Mouse (Mus musculus): Measurements from ENCODE around the gene Coq8a. TPM values are rescaled to one million over a fixed set of nuclear protein-coding genes. Genes with fewer than 3 reads are reported as not detected.

Coq8a gene
- polyA plus RNA-seq, 1 experiment: 12.4 TPM

DNA sequence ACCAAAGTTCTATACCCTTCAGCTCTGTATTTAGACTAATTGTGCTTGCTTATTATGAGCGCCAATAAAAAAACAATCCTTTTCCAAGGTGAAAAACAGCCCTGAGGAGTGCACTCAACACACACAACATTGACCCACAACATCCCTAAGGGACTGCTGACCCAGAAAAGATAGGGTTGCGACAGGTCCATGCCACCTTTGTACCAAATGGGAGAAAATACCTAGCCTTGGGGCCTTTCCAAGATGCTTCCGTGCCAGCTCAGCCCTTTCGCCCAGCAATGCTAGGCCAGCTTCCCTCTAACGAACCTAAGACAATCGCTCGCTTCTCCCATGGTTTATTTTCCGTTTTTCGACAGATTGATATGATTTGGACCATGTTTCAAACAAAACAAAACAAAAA is 2.9 kb downstream of the Coq8a start:
- Histone ChIP-seq H3K4me3 (ENCODE audit: control insufficient read depth, low read depth, low read length) (peak overlapping the region; percentile 82; the same call in 1 of the 2 replicates), H3K27me3 (ENCODE audit: control insufficient read depth, insufficient read depth, low read length) (no peaks in the 10 kb centered on the region), H3K4me1 (ENCODE audit: control insufficient read depth, insufficient read depth, low read length) (peaks cover 11% of the 10 kb centered on the region), H3K36me3 (ENCODE audit: control insufficient read depth, insufficient read depth, low read length) (no peaks in the 10 kb centered on the region), H3K27ac (ENCODE audit: control insufficient read depth, insufficient read depth, low read depth, low read length) (peak overlapping the region; percentile 85)
- TF ChIP-seq POLR2A (IDR thresholded peaks at IDR 0.05; ENCODE audit: control insufficient read depth, low read depth, low read length) (no peak), CTCF (IDR thresholded peaks at IDR 0.05; ENCODE audit: control insufficient read depth, insufficient read depth, insufficient replicate concordance, low read depth, low read length) (no peak)

DNA sequence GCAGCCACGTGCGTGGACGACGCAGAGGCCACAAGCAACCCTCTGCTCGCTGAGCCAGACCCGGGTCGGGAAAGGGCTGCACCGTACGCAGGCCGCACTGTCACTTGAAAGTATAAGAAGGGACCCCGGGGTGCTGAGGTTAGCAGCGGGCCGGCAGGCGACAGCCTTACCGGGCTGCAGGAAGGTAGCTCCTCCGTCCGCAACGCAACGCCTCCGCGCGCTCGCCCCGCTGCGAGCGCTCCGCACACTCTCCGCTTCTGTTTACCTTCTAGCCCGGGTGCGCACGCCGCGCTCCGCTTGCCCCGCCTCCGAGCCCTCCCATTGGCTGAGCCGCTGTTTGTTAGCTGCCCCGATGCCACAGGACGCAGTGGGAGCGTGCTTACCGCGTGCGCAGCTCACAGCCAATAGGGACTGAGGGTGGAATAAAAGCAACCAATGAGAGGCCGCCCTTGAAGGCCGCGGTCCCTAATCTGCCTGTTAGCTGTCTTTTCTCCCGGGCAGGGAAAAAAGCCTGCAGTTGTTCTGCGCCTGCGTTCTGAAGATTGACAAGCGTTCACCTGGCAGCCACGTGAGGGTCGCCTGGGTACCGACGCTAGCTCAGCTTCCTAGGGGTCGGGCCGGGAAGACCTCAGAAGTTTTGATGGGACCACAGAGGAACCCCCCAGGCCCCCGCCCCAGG is 3.6 kb downstream of the Coq8a start:
- Histone ChIP-seq H3K4me3 (ENCODE audit: control insufficient read depth, low read depth, low read length) (peak overlapping the region; percentile 94), H3K36me3 (ENCODE audit: control insufficient read depth, insufficient read depth, low read length) (no peaks in the 10 kb centered on the region), H3K27me3 (ENCODE audit: control insufficient read depth, insufficient read depth, low read length) (no peaks in the 10 kb centered on the region), H3K27ac (ENCODE audit: control insufficient read depth, insufficient read depth, low read depth, low read length) (peak overlapping the region; percentile 85), H3K4me1 (ENCODE audit: control insufficient read depth, insufficient read depth, low read length) (peaks cover 11% of the 10 kb centered on the region)
- TF ChIP-seq CTCF (IDR thresholded peaks at IDR 0.05; ENCODE audit: control insufficient read depth, insufficient read depth, insufficient replicate concordance, low read depth, low read length): 0 out of 2 replicates have a peak, but pooled peaks have one; percentile 0
- TF ChIP-seq POLR2A (IDR thresholded peaks at IDR 0.05; ENCODE audit: control insufficient read depth, low read depth, low read length): peak; percentile 89

DNA sequence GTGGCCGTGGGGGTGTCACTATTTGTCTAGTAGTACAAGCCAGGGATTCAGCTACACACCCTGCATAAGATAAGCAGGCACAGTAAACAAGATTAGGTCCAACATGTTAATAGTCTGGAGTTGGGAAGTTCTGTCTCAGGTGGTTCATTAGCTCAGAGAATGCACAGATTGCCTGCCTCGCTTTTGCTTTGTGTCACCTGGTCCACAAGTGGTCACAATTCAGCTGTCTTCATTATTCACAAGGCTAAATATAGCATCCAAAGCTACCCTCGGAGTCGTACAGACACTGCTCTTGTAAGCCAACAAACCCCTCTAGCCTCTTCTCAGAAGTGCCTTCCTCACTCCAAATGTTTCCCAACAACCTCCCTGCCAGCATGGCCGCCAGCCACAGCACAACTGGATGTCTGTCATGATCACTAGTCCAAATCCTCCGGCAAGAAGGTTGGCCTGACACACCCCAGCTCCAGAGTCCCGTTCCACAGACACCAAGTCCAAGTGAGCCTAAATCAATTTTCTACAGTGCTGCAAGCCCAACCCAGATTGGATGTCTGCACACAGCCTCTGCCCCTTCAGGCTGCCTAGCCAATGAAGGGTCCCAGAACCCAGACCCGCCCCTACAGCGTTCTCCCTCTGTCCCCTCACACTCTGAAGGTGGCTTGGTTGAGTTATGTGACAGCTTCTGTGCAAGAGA is 4.5 kb downstream of the Coq8a start:
- H3K27me3 ChIP-seq (ENCODE audit: control insufficient read depth, insufficient read depth, low read length): no peaks in the 10 kb centered on the region
- H3K4me3 ChIP-seq (ENCODE audit: control insufficient read depth, low read depth, low read length): peak overlapping the region; percentile 94
- H3K4me1 ChIP-seq (ENCODE audit: control insufficient read depth, insufficient read depth, low read length): peaks cover 11% of the 10 kb centered on the region
- TF ChIP-seq POLR2A (IDR thresholded peaks at IDR 0.05; ENCODE audit: control insufficient read depth, low read depth, low read length) (no peak), CTCF (IDR thresholded peaks at IDR 0.05; ENCODE audit: control insufficient read depth, insufficient read depth, insufficient replicate concordance, low read depth, low read length) (no peak)
- no peaks in the 10 kb centered on the region for H3K36me3 ChIP-seq (ENCODE audit: control insufficient read depth, insufficient read depth, low read length)
- H3K27ac ChIP-seq (ENCODE audit: control insufficient read depth, insufficient read depth, low read depth, low read length): peak overlapping the region; percentile 30

DNA sequence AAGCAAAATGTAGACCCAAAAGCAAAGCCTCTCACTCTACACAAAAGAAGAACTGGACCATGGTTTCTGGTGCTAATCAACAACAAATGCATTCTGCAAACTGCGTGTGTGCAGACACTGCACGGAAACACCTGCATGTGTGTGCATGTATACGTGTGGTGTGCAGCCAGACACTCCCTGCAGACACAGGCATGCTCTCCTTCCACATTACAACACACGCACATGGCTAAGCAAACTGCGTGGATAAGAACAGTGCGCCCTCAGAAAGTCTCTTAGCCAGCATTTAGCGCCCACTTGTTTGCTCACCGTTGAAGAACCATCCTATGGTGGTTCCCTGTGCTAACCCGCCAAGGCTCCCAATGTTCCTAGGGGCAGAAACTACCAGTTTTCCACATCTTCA is 5.4 kb downstream of the Coq8a start:
- TF ChIP-seq POLR2A (IDR thresholded peaks at IDR 0.05; ENCODE audit: control insufficient read depth, low read depth, low read length): no peak
- no peaks in the 10 kb centered on the region for H3K27me3 ChIP-seq (ENCODE audit: control insufficient read depth, insufficient read depth, low read length)
- no peak overlapping the region for H3K27ac ChIP-seq (ENCODE audit: control insufficient read depth, insufficient read depth, low read depth, low read length)
- no peaks in the 10 kb centered on the region for H3K36me3 ChIP-seq (ENCODE audit: control insufficient read depth, insufficient read depth, low read length)
- peaks cover 11% of the 10 kb centered on the region for H3K4me1 ChIP-seq (ENCODE audit: control insufficient read depth, insufficient read depth, low read length)
- H3K4me3 ChIP-seq (ENCODE audit: control insufficient read depth, low read depth, low read length): no peak overlapping the region

DNA sequence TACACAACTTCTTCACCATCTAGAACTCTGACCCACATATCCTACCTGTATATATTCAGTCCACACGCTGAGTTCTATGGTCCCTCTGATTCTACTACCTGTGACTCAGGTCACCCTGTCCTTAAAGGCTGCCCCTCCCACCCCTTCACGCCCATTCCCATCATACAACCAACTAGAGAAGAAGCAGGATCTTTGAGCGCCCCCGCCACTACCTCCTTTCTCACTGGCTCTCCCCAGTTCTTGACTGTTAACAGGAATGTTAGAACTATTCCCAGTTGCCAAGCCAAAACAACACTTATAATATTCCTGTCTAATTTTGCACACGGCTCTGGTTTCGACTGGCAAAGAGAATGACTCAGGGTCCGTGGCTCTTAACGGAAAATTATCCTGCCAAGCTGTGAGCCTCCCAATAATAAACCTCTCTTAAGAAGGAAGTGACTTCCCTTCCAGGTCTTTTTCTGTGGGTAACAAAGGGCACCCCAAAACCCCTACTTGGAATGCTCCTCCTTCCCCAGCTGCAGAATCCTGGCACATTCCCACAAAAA is 5.9 kb downstream of the Coq8a start:
- no peak for TF ChIP-seq CTCF (IDR thresholded peaks at IDR 0.05; ENCODE audit: control insufficient read depth, insufficient read depth, insufficient replicate concordance, low read depth, low read length)
- no peak for TF ChIP-seq POLR2A (IDR thresholded peaks at IDR 0.05; ENCODE audit: control insufficient read depth, low read depth, low read length)
- Histone ChIP-seq H3K4me3 (ENCODE audit: control insufficient read depth, low read depth, low read length) (no peak overlapping the region), H3K27me3 (ENCODE audit: control insufficient read depth, insufficient read depth, low read length) (no peaks in the 10 kb centered on the region), H3K4me1 (ENCODE audit: control insufficient read depth, insufficient read depth, low read length) (peaks cover 11% of the 10 kb centered on the region), H3K27ac (ENCODE audit: control insufficient read depth, insufficient read depth, low read depth, low read length) (no peak overlapping the region), H3K36me3 (ENCODE audit: control insufficient read depth, insufficient read depth, low read length) (no peaks in the 10 kb centered on the region)

DNA sequence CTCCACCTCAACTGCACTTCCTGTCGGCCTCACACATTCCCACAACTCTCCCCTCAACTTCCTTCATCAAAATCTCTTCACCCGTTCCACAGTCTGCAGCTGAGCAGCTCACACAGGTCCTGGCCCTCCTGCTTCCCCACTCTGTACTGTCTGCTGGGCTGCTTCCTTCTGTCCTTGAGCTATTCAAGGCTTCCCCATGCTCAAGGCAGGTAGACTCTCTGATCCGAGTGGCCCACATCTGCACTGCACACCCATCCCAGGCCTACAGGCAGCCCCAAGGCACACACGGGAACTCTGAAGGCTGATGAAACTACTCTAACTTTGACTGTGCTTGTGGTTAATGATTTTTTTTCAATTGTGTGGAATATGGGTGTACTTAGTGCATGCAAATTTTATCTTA is 6.5 kb downstream of the Coq8a start:
- no peaks in the 10 kb centered on the region for H3K36me3 ChIP-seq (ENCODE audit: control insufficient read depth, insufficient read depth, low read length)
- H3K27me3 ChIP-seq (ENCODE audit: control insufficient read depth, insufficient read depth, low read length): no peaks in the 10 kb centered on the region
- H3K4me1 ChIP-seq (ENCODE audit: control insufficient read depth, insufficient read depth, low read length): peaks cover 11% of the 10 kb centered on the region
- no peak overlapping the region for H3K27ac ChIP-seq (ENCODE audit: control insufficient read depth, insufficient read depth, low read depth, low read length)
- TF ChIP-seq CTCF (IDR thresholded peaks at IDR 0.05; ENCODE audit: control insufficient read depth, insufficient read depth, insufficient replicate concordance, low read depth, low read length) (no peak), POLR2A (IDR thresholded peaks at IDR 0.05; ENCODE audit: control insufficient read depth, low read depth, low read length) (no peak)
- no peak overlapping the region for H3K4me3 ChIP-seq (ENCODE audit: control insufficient read depth, low read depth, low read length)

DNA sequence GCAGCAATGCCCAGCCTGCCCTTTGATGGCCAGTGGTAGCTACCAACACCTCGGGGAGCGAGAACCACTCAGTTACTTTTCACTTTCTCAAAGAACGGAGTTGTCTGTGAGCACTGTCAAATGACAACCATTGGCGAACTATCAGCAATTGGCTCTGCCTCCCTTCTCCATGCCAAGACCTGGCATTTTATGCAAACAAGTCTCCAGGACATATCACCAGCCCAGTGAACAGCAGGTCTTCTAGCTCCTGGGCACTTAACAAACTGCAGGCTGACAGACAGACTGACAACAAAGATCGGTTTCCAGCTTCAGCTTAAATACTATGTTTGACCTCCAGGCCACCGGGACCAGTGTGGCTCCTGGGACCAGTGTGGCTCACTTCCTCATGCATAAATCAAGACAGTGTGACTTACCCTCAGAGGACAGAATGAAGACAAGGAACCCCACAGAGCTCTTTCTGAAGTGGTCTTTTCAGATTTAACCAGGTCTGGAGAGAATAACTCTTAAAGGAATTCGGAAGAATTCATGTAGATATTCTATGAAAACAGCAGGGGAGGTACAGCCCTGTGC is 7.7 kb downstream of the Coq8a start:
- peaks cover 11% of the 10 kb centered on the region for H3K4me1 ChIP-seq (ENCODE audit: control insufficient read depth, insufficient read depth, low read length)
- no peak overlapping the region for H3K27ac ChIP-seq (ENCODE audit: control insufficient read depth, insufficient read depth, low read depth, low read length)
- H3K36me3 ChIP-seq (ENCODE audit: control insufficient read depth, insufficient read depth, low read length): no peaks in the 10 kb centered on the region
- H3K4me3 ChIP-seq (ENCODE audit: control insufficient read depth, low read depth, low read length): no peak overlapping the region
- TF ChIP-seq CTCF (IDR thresholded peaks at IDR 0.05; ENCODE audit: control insufficient read depth, insufficient read depth, insufficient replicate concordance, low read depth, low read length): no peak
- no peak for TF ChIP-seq POLR2A (IDR thresholded peaks at IDR 0.05; ENCODE audit: control insufficient read depth, low read depth, low read length)
- no peaks in the 10 kb centered on the region for H3K27me3 ChIP-seq (ENCODE audit: control insufficient read depth, insufficient read depth, low read length)

Data from testis, adult 2 months (tissue).